Mouse (Mus musculus) hindbrain, embryonic 14.5 days (tissue): ENCODE results near the gene Lin7a. TPM values are rescaled to one million over a fixed set of nuclear protein-coding genes. Genes with fewer than 3 reads are reported as not detected.

Experiments used
- ATAC-seq: fragments of 200-750 bp; cut with Nextera tagmentation; 2 replicates; pipeline ENCODE4 v1.8.0; 2017; ENCODE audit warnings: moderate number of reproducible peaks, mild to moderate bottlenecking, moderate TSS enrichment, moderate library complexity; ENCODE audit not compliant: low FRiP score
- DNase-seq: peaks from one replicate; pipeline ENCODE4 v3.0.0-alpha.2; 2015; ENCODE audit warnings: low spot score
- H3K27ac ChIP-seq: fragments of 300-500 bp; sonication (generic); 2 replicates; pipeline ENCODE4 v1.5.1; 2014; ENCODE audit warnings: mild to moderate bottlenecking, moderate library complexity
- H3K27me3 ChIP-seq: fragments of 300-500 bp; sonication (generic); 2 replicates; pipeline ENCODE4 v1.6.1; 2014; ENCODE audit warnings: mild to moderate bottlenecking, low read length, mixed read lengths; ENCODE audit not compliant: control insufficient read depth, insufficient read depth
- H3K36me3 ChIP-seq: fragments of 300-500 bp; sonication (generic); replicated peaks from 2 replicates; pipeline ENCODE4 v1.6.1; 2014; ENCODE audit not compliant: control insufficient read depth, insufficient read depth
- H3K4me1 ChIP-seq: fragments of 300-500 bp; sonication (generic); replicated peaks from 2 replicates; pipeline ENCODE4 v1.6.1; 2014; ENCODE audit warnings: antibody characterized with exemption, low read length, mixed read lengths; ENCODE audit not compliant: control insufficient read depth, insufficient read depth
- H3K4me2 ChIP-seq: fragments of 300-500 bp; sonication (generic); replicated peaks from 2 replicates; pipeline ENCODE4 v1.6.1; 2014; ENCODE audit warnings: mild to moderate bottlenecking, moderate library complexity
- H3K4me3 ChIP-seq: fragments of 300-500 bp; sonication (generic); replicated peaks from 2 replicates; pipeline ENCODE4 v1.5.1; 2014; ENCODE audit warnings: mild to moderate bottlenecking, low read length
- H3K9ac ChIP-seq: fragments of 300-500 bp; sonication (generic); 2 replicates; pipeline ENCODE4 v1.6.1; 2014
- H3K9me3 ChIP-seq: fragments of 300-500 bp; sonication (generic); 2 replicates; pipeline ENCODE4 v1.6.1; 2016; ENCODE audit warnings: low read length; ENCODE audit not compliant: control insufficient read depth
- WGBS: fragments of 180-500 bp; shearing (Covaris S2); extraction: QIAGEN DNeasy Blood & Tissue Kit; methylation state at CpG from one replicate; pipeline ENCODE4 v1.1.7; 2014; 5-methylcytosine and 5-hydroxymethylcytosine counted together
- polyA plus RNA-seq: library from polyadenylated mRNA; unstranded; fragments of >200 nt; fragmentation: Nextera tagmentation; extraction: Ambion mirVana; gene quantifications from 2 replicates; pipeline ENCODE4 v1.2.1, GENCODE M21; 2014

Lin7a gene
- polyA plus RNA-seq, 1 experiment from 2014 or later = 36.2 TPM

DNA sequence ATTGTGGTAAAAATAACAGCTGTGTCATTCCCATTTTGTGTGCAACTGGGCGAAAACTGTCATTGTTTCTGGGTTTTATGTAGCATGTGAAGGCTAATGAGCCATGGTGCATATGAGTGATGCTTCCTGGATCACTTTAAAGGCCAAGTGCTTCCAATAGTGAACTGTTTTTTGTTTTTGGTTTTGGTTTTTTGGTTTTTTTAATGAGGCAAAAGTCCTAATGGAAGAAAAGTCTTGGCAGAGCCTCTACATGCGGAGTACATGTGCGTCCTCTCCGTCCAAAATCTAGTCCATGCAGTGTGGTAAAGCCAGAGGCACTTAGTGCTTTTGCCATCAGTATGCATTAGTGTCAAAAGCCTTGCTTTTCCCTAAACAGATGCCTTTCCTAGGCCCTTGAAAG, 69.7 kb downstream of the Lin7a start:
- ATAC-seq = no peak
- Histone ChIP-seq H3K4me1 (peaks cover 5% of the 10 kb centered on the region; the same call in 1 of the 2 replicates), H3K27me3 (no peaks in the 10 kb centered on the region), H3K4me2 (no peak overlapping the region), H3K27ac (no peak overlapping the region), H3K4me3 (no peak overlapping the region), H3K36me3 (no peaks in the 10 kb centered on the region), H3K9me3 (no peaks in the 10 kb centered on the region), H3K9ac (no peak overlapping the region)
- DNase-seq = no peak
- WGBS = 54% methylated on average over 4 of the region's 4 CpGs

GRCm38 (mm10) chr10:107344200-107344599, 72.7 kb downstream of the Lin7a start:
- Histone ChIP-seq H3K4me1 (peaks cover 5% of the 10 kb centered on the region; the same call in 1 of the 2 replicates), H3K4me2 (no peak overlapping the region), H3K4me3 (no peak overlapping the region), H3K27me3 (no peaks in the 10 kb centered on the region), H3K27ac (no peak overlapping the region), H3K36me3 (no peaks in the 10 kb centered on the region), H3K9me3 (no peaks in the 10 kb centered on the region), H3K9ac (no peak overlapping the region)
- 57% methylated on average over 3 of the region's 3 CpGs for WGBS
- ATAC-seq = no peak
- DNase-seq = no peak

DNA sequence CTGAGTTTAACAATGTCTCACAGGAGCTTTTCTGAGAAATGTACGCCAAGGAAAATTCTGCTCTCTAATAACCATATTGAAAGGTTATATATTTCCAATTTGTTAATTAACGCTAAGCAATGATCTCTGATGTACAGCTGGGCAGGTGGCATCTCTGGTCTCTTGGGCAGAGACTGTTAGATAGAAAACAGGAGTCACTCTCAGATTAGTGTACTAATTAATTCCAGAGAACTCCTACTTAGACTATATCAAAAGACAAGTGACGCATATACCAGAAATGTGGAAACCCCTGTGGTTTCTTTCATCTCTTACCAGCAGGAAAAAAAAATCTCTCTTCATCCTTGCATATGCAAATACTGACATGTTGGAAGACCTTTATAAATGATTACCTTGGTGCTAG, 76.4 kb downstream of the Lin7a start:
- Histone ChIP-seq H3K36me3 (no peaks in the 10 kb centered on the region), H3K9ac (no peak overlapping the region), H3K4me2 (no peak overlapping the region), H3K27ac (no peak overlapping the region), H3K27me3 (no peaks in the 10 kb centered on the region), H3K4me3 (no peak overlapping the region), H3K9me3 (no peaks in the 10 kb centered on the region), H3K4me1 (peaks cover 7% of the 10 kb centered on the region; the same call in 1 of the 2 replicates)
- WGBS = 60% methylated on average over 3 of the region's 3 CpGs
- ATAC-seq (no peak), DNase-seq (no peak)

DNA sequence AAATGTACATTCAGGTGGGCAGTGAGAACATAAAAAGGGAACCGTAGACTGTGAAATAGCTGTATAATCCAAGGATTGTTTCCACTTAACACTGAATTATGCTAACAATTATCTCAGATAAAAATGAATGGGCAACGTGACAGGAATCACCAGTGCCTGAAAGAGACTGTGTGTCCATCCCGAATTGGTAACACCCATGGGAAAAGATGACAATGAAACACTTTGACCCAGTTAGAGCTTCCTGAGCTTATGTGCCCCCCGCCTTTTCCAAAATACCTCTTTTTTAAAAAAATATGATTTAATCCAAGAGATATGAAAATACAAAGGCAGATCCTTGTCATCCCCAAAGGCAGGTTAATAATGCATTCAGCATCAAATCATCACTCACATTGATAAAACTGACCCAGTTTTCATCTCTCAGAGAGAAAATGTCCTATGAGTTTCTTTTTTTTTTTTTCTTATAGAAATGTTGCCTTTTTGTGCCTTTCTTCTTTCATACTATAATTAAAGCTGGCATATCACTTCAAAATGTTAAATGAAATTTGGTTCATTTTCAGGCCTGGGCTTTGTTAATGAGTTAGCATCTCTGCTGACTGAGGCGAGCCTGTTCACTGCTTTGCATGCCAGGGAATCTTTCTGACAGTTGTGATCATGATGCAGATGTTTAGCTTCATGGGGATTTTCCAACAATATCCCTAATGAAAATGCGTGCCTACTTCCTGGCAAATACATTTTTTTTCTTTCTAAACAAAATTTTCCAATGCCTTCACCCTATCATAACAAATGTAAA, 80.4 kb downstream of the Lin7a start:
- Histone ChIP-seq H3K27ac (no peak overlapping the region), H3K27me3 (no peaks in the 10 kb centered on the region), H3K4me1 (peaks cover 3% of the 10 kb centered on the region; the same call in 1 of the 2 replicates), H3K9me3 (no peaks in the 10 kb centered on the region), H3K9ac (no peak overlapping the region), H3K36me3 (no peaks in the 10 kb centered on the region), H3K4me2 (no peak overlapping the region), H3K4me3 (no peak overlapping the region)
- DNase-seq (peak; percentile 42), ATAC-seq (no peak)
- 22% methylated on average over 6 of the region's 6 CpGs for WGBS

GRCm38 (mm10) chr10:107353483-107353882, 82.0 kb downstream of the Lin7a start:
- H3K27me3 ChIP-seq = no peaks in the 10 kb centered on the region
- no peak overlapping the region for H3K9ac ChIP-seq
- H3K9me3 ChIP-seq = no peaks in the 10 kb centered on the region
- WGBS = 96% methylated on average over 3 of the region's 3 CpGs
- DNase-seq (no peak), ATAC-seq (no peak)
- H3K36me3 ChIP-seq = no peaks in the 10 kb centered on the region
- H3K4me3 ChIP-seq = no peak overlapping the region
- H3K27ac ChIP-seq = no peak overlapping the region
- peaks cover 3% of the 10 kb centered on the region; the same call in 1 of the 2 replicates for H3K4me1 ChIP-seq
- H3K4me2 ChIP-seq = no peak overlapping the region

GRCm38 (mm10) chr10:107358443-107359040, 87.1 kb downstream of the Lin7a start:
- Histone ChIP-seq H3K4me1 (no peaks in the 10 kb centered on the region), H3K9ac (no peak overlapping the region), H3K27ac (no peak overlapping the region), H3K36me3 (no peaks in the 10 kb centered on the region), H3K9me3 (no peaks in the 10 kb centered on the region), H3K4me2 (no peak overlapping the region), H3K27me3 (no peaks in the 10 kb centered on the region), H3K4me3 (no peak overlapping the region)
- 93% methylated on average over 6 of the region's 6 CpGs for WGBS
- no peak for ATAC-seq
- DNase-seq = no peak

DNA sequence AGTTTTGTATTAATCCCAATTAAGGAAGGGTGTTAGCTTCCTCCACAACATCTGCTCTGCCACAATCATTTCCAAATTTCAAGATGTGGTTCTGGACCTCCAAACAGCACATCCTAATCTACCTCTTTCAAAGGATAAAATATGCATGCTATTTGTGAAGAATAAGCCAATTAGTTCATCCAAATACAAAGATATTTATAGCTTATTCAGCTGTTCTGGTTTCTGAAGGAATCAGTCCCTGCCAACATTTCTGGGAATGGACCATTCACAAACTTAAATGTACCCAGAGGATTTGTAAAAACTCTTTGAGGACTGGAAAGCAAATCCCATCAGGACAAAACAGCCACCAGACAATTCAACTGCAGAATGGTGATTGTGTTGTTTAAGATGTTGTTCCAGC, 87.8 kb downstream of the Lin7a start:
- Histone ChIP-seq H3K27me3 (no peaks in the 10 kb centered on the region), H3K36me3 (no peaks in the 10 kb centered on the region), H3K4me2 (no peak overlapping the region), H3K9me3 (no peaks in the 10 kb centered on the region), H3K27ac (no peak overlapping the region), H3K4me3 (no peak overlapping the region), H3K4me1 (no peaks in the 10 kb centered on the region), H3K9ac (no peak overlapping the region)
- DNase-seq (no peak), ATAC-seq (no peak)

DNA sequence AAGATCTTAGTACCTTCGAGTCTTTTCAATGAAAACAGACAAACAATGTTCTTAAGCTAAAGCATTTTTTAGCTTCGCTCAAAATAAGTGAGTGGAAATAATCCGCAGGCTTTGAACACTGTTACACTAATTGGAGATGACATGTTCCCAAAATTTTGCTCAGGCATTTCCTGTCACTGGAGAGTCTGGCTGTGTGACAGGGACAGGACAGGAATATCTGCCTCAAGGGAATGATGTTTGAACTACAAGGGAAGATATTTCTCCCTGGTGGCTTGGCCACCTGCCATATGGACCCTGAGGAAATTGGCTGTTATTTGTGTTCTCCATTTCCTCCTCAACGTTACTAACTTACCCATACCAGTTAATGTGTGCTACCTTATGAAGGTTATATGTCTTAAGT, 90.1 kb downstream of the Lin7a start:
- Histone ChIP-seq H3K36me3 (no peaks in the 10 kb centered on the region), H3K27me3 (no peaks in the 10 kb centered on the region), H3K9ac (no peak overlapping the region), H3K4me3 (no peak overlapping the region), H3K4me2 (no peak overlapping the region), H3K27ac (no peak overlapping the region), H3K4me1 (no peaks in the 10 kb centered on the region), H3K9me3 (no peaks in the 10 kb centered on the region)
- WGBS = 75% methylated on average over 4 of the region's 4 CpGs
- no peak for ATAC-seq
- no peak for DNase-seq

DNA sequence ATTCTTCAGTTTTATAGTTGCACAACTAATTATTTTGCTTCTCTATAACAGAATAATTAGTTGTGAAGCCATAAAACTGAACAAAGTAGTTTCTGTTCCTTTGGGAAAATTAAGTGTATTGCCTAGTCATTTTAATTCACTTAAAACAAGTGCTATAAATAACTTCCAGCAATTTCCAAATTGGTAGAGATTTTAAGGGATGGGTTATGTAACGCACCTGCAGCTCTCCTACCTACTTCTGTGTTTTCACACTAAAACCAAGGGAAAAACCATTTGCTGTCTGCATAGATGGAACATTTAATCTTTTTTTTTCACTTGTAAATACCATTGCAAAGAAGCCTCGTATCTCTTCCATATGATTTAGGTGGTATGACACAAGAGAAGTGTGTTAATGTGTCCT, 90.5 kb downstream of the Lin7a start:
- no peak overlapping the region for H3K27ac ChIP-seq
- no peaks in the 10 kb centered on the region for H3K36me3 ChIP-seq
- H3K4me2 ChIP-seq = no peak overlapping the region
- ATAC-seq (no peak), DNase-seq (no peak)
- H3K4me1 ChIP-seq = no peaks in the 10 kb centered on the region
- no peak overlapping the region for H3K9ac ChIP-seq
- H3K27me3 ChIP-seq = no peaks in the 10 kb centered on the region
- no peaks in the 10 kb centered on the region for H3K9me3 ChIP-seq
- no peak overlapping the region for H3K4me3 ChIP-seq
- 88% methylated on average over 2 of the region's 2 CpGs for WGBS
